Mouse (Mus musculus) liver, embryonic 14.5 days (tissue): ENCODE measurements around the gene Cmah. TPM values are rescaled to one million over a fixed set of nuclear protein-coding genes. Genes with fewer than 3 reads are reported as not detected.

ENCODE experiments used
- ATAC-seq: fragments of 200-750 bp; cut with Nextera tagmentation; 2 replicates; pipeline ENCODE4 v1.8.0; 2017; ENCODE audit warnings: moderate number of reproducible peaks, mild to moderate bottlenecking, moderate library complexity; ENCODE audit not compliant: insufficient read depth
- DNase-seq, 3 experiments: peaks; one replicate each; pipeline ENCODE4 v3.0.0-alpha.2; 2012 to 2013; ENCODE audit warnings: low read depth in 3 of 3, low spot score in 3 of 3
- H3K27ac ChIP-seq: fragments of 300-500 bp; sonication (generic); 2 replicates; pipeline ENCODE4 v1.5.1; 2014; ENCODE audit warnings: moderate library complexity, mild to moderate bottlenecking, control low read depth, inconsistent platforms
- H3K27me3 ChIP-seq: fragments of 300-500 bp; sonication (generic); 2 replicates; pipeline ENCODE4 v1.6.1; 2014; ENCODE audit warnings: mild to moderate bottlenecking, low read length, moderate library complexity; ENCODE audit not compliant: control insufficient read depth, insufficient read depth
- H3K36me3 ChIP-seq: fragments of 300-500 bp; sonication (generic); replicated peaks from 2 replicates; pipeline ENCODE4 v1.6.1; 2014; ENCODE audit warnings: low read depth; ENCODE audit not compliant: control insufficient read depth, insufficient read depth
- H3K4me1 ChIP-seq, 2 experiments: fragments of 200-500 bp in 1 of 2; fragments of 300-500 bp in 1 of 2; sonication (generic) in 1 of 2; replicated peaks; 2 replicates each; pipeline ENCODE4 v1.6.1; 2012 to 2014; ENCODE audit warnings: antibody characterized with exemption in 1 of 2, inconsistent platforms in 1 of 2, low read length in 1 of 2; ENCODE audit not compliant: control insufficient read depth in 2 of 2, insufficient read depth in 2 of 2
- H3K4me2 ChIP-seq: fragments of 300-500 bp; sonication (generic); 2 replicates; pipeline ENCODE4 v1.6.1; 2014; ENCODE audit warnings: low read depth, mild to moderate bottlenecking, control low read depth, moderate library complexity
- H3K4me3 ChIP-seq, 2 experiments: fragments of 200-500 bp in 1 of 2; fragments of 300-500 bp in 1 of 2; sonication (generic) in 1 of 2; 2 replicates each; pipeline ENCODE4 v1.5.1; 2012 to 2014; ENCODE audit warnings: low read depth in 2 of 2, low read length in 2 of 2, mild to moderate bottlenecking in 2 of 2, control low read depth in 1 of 2, inconsistent platforms in 1 of 2, moderate library complexity in 1 of 2; ENCODE audit not compliant: insufficient read depth in 1 of 2
- H3K9ac ChIP-seq: fragments of 300-500 bp; sonication (generic); replicated peaks from 2 replicates; pipeline ENCODE4 v1.6.1; 2014; ENCODE audit warnings: mild to moderate bottlenecking, control low read depth, moderate library complexity
- H3K9me3 ChIP-seq: fragments of 300-500 bp; sonication (generic); 2 replicates; pipeline ENCODE4 v1.6.1; 2016; ENCODE audit warnings: low read length, mixed read lengths; ENCODE audit not compliant: control insufficient read depth
- CTCF ChIP-seq: IDR thresholded peaks from 2 replicates; pipeline ENCODE4 v1.5.1; 2016; ENCODE audit warnings: antibody characterized with exemption, low read depth, control low read depth
- EP300 ChIP-seq: IDR thresholded peaks from 2 replicates; pipeline ENCODE4 v1.6.1; 2016; ENCODE audit warnings: antibody characterized with exemption, low read depth
- WGBS: fragments of 180-500 bp; shearing (Covaris S2); extraction: QIAGEN DNeasy Blood & Tissue Kit; methylation state at CpG from one replicate; pipeline ENCODE4 v1.1.7; 2014; ENCODE audit not compliant: insufficient replicate concordance; 5-methylcytosine and 5-hydroxymethylcytosine counted together
- polyA plus RNA-seq, 2 experiments: library from polyadenylated mRNA; depleted of rRNA in 1 of 2; stranded (reverse) in 1 of 2; unstranded in 1 of 2; fragments of >200 nt; fragmentation: Nextera tagmentation in 1 of 2; extraction: Ambion mirVana in 1 of 2; gene quantifications; 2 replicates each; pipeline versions ENCODE4 v1.2.1 to v1.2.3; 2012 to 2014

Gene Cmah
- polyA plus RNA-seq, 2 experiments, result 0.42 to 0.46 TPM

DNA sequence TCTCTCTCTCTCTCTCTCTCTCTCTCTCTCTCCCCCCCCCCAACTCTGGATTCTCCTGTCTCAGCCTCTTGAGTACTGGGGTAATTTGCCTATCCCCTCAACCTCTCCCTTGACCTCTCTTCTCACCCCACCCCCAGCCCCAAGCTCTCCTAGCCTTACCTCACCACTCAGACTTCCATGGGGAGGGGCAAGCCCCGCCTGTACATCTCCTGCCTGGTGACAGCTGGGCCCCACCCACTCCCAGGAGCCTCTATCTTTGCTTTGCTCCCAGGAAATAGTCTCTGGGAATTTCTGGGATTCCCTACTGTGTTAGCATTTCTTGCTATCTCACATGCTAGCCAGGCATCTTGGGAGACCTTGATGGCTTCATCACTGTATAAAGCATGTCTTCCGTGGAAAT, 199.7 kb downstream of the Cmah start:
- 53% methylated on average over 2 of the region's 2 CpGs for WGBS
- H3K4me1 ChIP-seq, result no peaks in the 10 kb centered on the region
- TF ChIP-seq CTCF (no peak), EP300 (no peak)
- H3K36me3 ChIP-seq, result no peaks in the 10 kb centered on the region
- H3K9me3 ChIP-seq, result no peaks in the 10 kb centered on the region
- DNase-seq, result no peak
- no peaks in the 10 kb centered on the region for H3K27me3 ChIP-seq
- H3K9ac ChIP-seq, result no peak overlapping the region; the same call in 1 of the 2 replicates
- no peak for ATAC-seq
- H3K4me2 ChIP-seq, result no peak overlapping the region
- no peak overlapping the region for H3K4me3 ChIP-seq
- no peak overlapping the region for H3K27ac ChIP-seq

Other genes with a start within 250 kb of the Cmah start
- 1.5 and 1.8 TPM in 2 replicates for gene Carmil1, start 46.6 kb upstream of the Cmah start, polyA plus RNA-seq (2012; rRNA removed)
- 4.1 and 4.2 TPM in 2 replicates for gene Carmil1, start 46.6 kb upstream of the Cmah start, polyA plus RNA-seq (2014; fragmentation: Nextera tagmentation; extraction: Ambion mirVana)